Mouse (Mus musculus) layer of hippocampus, postnatal 25 days (tissue): ENCODE measurements around the gene Btbd9. TPM values are rescaled to one million over a fixed set of nuclear protein-coding genes. Genes with fewer than 3 reads are reported as not detected.

Experiments
- DNase-seq, 2 experiments: peaks; one replicate each; pipeline ENCODE4 v3.0.0; 2022; ENCODE audit warnings: mixed read lengths in 2 of 2, low spot score in 1 of 2; ENCODE audit errors: extremely low spot score in 1 of 2
- total RNA-seq, 2 experiments: library from RNA; stranded (reverse); gene quantifications; 2 replicates each; pipeline ENCODE4 v1.2.3; 2021

Btbd9 gene
- total RNA-seq, 2 experiments from 2014 or later, result 138 to 162 TPM

- no peak for DNase-seq
Measured at GRCm38 (mm10) chr17:30460727-30461349, 115.5 kb downstream of the Btbd9 start.

- no peak for DNase-seq
Measured at GRCm38 (mm10) chr17:30459706-30460105, 116.6 kb downstream of the Btbd9 start.

GRCm38 (mm10) chr17:30458926-30459325 lies 117.4 kb downstream of the Btbd9 start:
- DNase-seq, result no peak

GRCm38 (mm10) chr17:30458301-30458700 lies 118.0 kb downstream of the Btbd9 start:
- DNase-seq, result no peak

GRCm38 (mm10) chr17:30457486-30457885 lies 118.8 kb downstream of the Btbd9 start:
- DNase-seq, result no peak

GRCm38 (mm10) chr17:30456293-30456692 lies 120.0 kb downstream of the Btbd9 start:
- no peak for DNase-seq

- peak; percentile 80 to 91 for DNase-seq
Measured at GRCm38 (mm10) chr17:30454862-30455243, 121.4 kb downstream of the Btbd9 start.

GRCm38 (mm10) chr17:30454155-30454861 lies 122.0 kb downstream of the Btbd9 start:
- DNase-seq, result no peak

- no peak for DNase-seq
Measured at GRCm38 (mm10) chr17:30453272-30453671, 123.0 kb downstream of the Btbd9 start.

- no peak for DNase-seq
Measured at GRCm38 (mm10) chr17:30452363-30452762, 123.9 kb downstream of the Btbd9 start.

- DNase-seq, result no peak
Measured at GRCm38 (mm10) chr17:30448562-30448961, 127.7 kb downstream of the Btbd9 start.

- DNase-seq, result no peak
Measured at GRCm38 (mm10) chr17:30445805-30446441, 130.4 kb downstream of the Btbd9 start.

GRCm38 (mm10) chr17:30439702-30440101 lies 136.6 kb downstream of the Btbd9 start:
- DNase-seq, result no peak

- DNase-seq, result no peak
Measured at GRCm38 (mm10) chr17:30438786-30439185, 137.5 kb downstream of the Btbd9 start.

- DNase-seq, result no peak
Measured at GRCm38 (mm10) chr17:30436021-30436461, 140.2 kb downstream of the Btbd9 start.

- no peak for DNase-seq
Measured at GRCm38 (mm10) chr17:30435478-30435877, 140.8 kb downstream of the Btbd9 start.

- no peak for DNase-seq
Measured at GRCm38 (mm10) chr17:30432094-30432493, 144.2 kb downstream of the Btbd9 start.

- no peak for DNase-seq
Measured at GRCm38 (mm10) chr17:30430961-30431640, 145.2 kb downstream of the Btbd9 start.

- no peak for DNase-seq
Measured at GRCm38 (mm10) chr17:30428661-30429060, 147.6 kb downstream of the Btbd9 start.

GRCm38 (mm10) chr17:30423256-30423852 lies 152.9 kb downstream of the Btbd9 start:
- no peak for DNase-seq

- no peak for DNase-seq
Measured at GRCm38 (mm10) chr17:30422278-30422677, 154.0 kb downstream of the Btbd9 start.
